Mouse (Mus musculus) embryo, embryonic 10 days (tissue): ENCODE data around the gene Ankrd39.

Experiments used
- DNase-seq: peaks from one replicate; pipeline ENCODE4 v3.0.0-alpha.2; 2015; ENCODE audit warnings: low spot score

The Ankrd39 gene

DNA sequence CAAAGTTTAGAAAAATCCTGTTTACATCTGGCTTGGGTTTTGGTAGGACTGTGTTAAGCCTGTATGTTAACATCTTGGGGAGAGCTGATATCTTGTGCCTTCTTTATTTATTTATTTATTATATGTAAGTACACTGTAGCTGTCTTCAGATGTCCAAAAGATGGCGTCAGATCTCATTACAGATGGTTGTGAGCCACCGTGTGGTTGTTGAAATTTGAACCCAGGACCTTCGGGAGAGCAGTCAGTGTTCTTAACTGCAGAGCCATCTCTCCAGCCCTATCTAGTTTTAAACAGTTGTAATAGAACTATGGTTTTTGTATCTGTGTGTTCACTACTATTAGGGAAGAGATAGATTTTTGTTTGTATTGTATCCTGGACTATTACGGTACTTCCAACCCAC, 18.0 kb downstream of the Ankrd39 start:
- DNase-seq = no peak

DNA sequence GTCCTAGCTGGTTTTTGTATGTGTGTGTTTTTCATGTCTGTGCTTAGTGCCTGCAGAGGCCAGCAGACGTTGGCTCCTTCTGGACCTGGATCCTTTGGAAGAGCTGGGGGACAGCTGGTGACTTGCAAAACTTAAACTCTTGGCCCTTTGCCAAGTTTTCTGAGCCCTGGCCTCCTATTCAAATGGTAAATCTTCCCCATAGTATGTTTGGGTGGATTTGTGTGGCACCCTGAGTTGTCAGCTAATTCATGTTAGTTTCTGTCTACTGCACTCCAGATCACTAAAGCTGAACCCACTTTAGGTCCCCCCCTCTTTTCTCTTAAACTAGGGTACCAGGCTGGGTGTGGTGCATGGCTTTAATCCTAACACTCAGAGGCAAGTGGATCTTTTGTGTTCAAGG, 18.9 kb downstream of the Ankrd39 start:
- DNase-seq = no peak

DNA sequence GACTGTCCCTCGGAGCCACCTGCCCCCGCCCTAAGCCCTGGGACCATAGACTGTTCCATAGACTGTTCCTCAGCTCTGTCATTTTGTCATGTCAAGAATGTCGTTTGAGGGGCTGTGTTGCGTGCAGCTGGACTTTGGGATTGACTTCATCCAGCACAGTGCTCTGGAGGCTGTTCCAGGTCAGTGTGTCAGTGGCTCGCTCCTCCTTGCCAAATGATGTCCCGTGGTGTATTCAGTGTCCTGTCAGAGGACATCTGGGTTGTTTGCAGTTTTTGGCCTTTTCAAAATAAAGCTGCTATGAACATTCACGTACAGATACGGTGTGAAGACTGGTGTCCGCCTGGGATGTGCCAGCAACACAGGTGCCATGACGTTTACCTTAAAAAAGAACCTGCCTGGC, 20.3 kb downstream of the Ankrd39 start:
- DNase-seq = no peak

DNA sequence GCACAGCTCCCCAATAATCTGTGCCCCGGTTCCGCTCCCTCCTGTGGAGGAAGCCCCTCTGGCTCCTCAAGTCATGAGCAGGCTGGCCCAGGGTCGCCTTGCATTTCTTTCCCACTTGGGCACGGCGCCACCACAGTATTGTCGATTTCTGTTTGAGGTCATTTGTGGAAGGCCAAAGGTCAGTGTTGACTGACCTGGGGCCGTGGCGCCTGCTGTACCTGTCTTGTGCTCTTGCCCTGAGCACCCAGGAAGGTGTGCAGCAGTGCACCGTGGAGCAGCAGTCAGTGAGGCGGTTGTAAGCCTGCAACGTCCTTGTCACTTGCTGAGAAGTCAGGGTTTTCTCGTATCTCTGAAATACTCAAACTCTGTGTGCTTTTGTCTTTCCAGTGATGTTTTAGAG, 21.5 kb downstream of the Ankrd39 start:
- no peak for DNase-seq

DNA sequence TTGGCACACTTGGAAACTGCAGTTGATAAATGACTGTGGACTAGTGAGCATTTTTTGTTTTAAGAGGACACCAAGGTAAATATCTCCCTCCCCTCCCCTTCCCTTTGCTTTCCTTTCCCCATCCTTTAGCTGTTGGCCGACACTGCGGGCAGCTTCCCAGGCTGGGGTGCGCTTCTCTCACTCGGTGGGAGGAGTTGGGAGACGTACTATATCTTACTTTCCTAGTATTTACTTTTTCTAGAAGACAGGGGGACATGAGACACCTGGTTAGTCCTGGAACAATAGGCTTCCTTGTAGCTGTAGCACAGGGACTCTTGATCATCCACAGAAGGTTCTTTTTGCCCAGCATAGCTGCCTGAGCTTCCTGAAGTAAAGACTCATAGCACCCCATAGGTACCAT, 23.2 kb downstream of the Ankrd39 start:
- no peak for DNase-seq

DNA sequence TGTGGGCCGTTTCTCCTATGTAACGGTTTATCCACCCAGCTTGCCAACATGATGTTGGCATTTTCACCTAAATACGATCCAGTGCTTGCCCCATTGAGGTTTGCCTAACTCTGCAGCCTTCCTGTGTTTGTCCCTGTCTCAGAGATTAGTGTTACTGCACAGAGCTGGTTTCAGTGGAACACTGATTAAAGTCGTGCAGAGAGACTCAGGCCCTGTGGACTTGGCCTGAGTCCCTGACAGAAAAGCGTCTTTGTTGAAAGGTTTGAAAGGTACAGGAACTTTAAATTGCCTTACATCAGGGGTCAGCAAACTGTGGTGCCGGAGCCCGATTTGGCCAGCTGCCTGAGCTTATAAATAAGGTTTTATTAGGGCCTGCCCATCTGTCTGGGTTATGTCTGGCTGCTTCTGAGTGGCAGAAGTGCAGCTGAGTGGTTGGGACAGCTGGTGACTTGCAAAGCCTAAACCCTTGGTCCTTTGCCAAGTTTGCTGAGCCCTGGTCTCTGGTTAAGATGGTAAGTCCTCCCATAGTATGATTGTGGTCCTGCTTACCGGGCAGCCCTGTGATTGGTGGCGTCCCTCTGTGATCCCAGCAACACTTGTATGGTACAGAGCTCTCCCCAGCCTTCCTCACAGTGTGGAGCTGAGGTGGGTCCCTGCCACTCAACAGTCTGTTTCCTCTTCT, 23.8 kb downstream of the Ankrd39 start:
- DNase-seq = no peak

DNA sequence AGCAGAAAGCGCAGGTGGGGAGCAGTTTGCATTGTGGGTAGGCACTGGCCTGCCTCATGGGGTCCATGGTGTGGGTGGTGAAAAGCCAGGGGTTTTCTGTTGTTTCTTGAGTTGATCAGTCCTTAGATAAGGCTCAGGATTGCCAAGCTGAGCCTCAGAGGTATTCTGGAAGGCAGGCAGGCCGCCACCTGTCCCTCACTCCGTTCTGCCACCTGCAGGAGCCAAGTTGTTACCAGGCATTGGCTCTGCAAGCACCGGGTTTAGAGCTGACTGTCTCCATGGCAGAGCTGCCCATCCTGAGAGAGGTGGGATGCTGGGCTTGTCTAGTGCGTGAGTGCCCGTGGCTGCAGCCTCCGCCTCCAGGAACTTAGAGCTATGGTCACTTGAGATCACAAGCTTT, 25.0 kb downstream of the Ankrd39 start:
- DNase-seq = no peak

DNA sequence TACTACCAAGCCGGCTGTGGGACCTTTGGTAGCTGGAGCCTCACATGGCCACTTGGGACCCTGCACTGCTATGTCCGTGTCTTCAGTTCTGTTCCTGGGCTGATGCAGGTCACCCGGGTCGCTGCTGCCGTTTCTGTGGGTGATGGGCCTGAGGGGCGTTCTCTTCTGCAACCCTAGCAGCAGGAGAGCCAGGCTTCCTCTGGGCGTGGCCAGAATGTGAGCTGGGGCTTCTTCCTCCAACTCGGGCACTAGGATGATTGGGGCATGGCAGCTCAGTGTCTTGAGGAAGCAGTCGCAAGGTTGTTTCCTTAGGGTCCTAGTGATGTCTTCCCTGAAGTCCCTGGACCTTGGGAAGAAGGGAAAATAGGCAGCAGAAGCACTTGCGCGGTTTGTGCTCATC, 27.6 kb downstream of the Ankrd39 start:
- DNase-seq = no peak

DNA sequence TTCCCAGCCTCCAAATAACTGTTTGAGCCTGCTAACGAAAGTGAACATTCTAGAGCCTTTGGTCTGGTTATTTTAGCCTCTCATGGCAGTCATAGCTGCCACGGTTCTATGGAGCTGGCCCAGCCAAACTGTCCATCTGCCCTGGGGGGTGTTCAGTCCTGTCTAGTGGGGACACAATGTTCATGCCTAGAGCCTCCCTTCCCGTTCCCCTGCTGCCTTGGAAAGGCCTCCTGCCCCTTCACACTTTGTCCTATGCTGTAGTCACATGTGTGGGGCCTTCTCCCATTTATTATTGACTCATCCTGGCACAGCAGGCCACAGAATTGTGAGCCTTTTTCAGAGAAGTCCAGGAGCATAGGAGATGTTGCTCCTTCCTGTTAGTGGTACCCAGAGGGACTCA, 29.0 kb downstream of the Ankrd39 start:
- DNase-seq = no peak

DNA sequence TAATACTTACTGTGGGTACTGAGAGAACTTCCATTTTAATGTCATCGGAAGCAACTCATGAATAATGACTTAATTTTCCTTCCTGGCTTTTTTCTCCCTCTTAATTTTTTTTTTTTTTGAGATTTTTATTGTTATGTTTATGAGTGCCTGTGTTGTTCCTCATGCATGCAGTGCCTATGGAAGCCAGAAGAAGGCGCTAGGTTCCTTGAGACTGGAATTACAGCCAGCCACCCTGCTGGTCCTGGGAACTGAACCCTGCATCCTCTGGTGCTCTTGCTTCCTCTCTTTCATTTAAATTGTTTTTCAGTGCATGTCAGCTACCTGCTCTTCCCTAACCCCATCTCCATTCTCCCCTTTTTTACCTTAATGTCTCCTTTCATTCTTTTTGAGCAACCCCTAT, 33.5 kb downstream of the Ankrd39 start:
- DNase-seq = peak; percentile 72

DNA sequence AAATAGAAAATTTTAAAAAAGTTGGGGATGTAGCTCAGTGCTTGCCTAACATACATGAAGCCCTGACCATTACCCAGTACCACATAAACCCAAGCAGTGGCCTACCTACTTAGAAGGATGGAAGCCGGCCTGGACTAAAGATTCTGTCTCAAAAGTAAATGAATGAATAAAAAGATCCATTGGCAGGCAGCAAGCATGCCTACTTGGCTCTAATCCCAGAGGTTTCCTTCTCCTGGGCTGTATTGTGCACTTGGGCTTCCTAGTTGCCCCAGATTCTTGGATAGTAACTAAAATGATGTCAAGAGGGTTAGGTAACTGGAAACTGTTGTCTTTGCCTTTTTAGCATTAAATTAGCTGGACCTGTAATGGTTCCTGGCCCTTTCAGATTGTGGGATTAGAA, 33.9 kb downstream of the Ankrd39 start:
- no peak for DNase-seq

DNA sequence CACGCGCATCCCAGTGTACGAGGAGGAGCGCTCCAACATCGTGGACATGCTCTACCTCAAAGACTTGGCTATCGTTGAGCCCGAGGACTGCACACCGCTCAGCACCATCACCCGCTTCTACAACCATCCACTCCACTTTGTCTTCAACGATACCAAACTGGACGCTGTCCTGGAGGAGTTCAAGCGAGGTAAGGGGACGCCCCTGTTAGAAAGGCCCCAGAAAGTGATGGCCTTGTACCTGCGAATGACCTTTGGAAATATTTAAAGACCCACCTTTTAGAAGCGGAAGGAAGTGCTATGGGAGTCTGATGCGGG, 34.3 kb downstream of the Ankrd39 start:
- no peak for DNase-seq

DNA sequence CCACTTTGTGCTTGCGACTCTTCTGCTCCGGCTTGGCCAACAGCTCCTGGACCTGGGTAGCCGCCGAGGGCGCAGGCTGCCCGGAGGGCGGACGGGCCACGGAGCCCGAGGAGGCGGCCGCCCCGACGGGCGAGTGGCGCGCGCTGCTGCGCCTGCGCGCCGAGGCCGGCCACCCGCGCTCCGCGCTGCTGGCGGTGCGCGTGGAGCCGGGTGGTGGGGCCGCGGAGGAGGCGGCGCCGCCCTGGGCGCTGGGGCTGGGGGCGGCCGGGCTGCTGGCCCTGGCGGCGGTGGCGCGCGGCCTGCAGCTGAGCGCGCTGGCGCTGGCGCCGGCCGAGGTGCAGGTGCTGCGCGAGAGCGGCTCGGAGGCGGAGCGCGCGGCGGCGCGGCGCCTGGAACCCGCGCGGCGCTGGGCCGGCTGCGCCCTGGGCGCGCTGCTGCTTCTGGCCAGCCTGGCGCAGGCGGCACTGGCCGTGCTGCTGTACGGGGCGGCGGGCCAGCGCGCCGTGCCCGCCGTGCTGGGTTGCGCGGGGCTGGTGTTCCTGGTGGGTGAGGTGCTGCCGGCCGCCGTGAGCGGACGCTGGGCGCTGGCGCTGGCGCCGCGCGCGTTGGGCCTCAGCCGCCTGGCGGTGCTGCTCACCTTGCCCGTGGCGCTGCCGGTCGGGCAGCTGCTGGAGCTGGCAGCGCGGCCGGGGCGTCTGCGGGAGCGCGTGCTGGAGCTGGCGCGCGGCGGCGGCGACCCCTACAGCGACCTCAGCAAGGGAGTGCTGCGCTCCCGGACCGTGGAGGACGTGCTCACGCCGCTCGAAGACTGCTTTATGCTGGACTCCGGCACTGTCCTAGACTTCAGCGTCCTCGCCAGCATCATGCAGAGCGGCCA, 34.9 kb downstream of the Ankrd39 start:
- peak; percentile 57 for DNase-seq

DNA sequence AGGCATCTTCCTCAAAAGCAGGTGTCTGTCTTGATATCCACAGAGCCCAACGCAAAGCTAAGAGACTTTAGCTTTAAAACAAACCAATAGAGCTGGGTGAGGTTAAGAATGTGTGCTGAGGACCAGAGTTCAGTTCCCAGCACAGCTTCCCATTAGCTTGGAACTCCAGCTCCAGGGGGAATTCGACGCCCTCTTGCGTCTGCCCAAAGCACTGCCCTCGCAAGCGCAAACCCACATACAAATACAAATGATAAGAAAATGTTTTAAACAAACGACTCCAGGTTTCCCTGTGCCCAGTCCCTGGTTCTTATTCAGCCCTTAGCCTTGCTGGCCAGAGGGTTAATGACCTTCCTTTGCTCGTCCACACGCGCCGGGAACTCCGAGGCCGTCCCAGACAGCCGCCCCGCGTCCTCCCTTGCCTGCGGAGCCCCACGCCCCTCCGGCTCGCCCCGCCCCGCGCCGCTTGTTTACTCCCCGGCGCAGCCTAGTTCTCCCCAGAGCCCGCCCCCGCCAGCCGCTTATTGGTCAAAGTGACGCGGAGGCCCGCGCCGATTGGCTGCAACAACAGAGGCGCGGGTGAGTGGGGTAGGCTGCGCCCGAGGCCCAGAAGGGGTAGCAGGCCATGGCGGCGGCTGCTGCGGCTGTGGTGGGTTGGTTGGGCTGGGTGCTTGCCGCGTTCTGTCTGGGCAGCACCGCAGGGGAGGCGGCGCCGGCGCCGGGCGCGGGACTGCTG, 35.8 kb downstream of the Ankrd39 start, which contains the start of gene Cnnm3:
Cnnm3 (plus strand) TSS at position 579 of the 733 bp plus-strand sequence.
- DNase-seq = peak; percentile 96

DNA sequence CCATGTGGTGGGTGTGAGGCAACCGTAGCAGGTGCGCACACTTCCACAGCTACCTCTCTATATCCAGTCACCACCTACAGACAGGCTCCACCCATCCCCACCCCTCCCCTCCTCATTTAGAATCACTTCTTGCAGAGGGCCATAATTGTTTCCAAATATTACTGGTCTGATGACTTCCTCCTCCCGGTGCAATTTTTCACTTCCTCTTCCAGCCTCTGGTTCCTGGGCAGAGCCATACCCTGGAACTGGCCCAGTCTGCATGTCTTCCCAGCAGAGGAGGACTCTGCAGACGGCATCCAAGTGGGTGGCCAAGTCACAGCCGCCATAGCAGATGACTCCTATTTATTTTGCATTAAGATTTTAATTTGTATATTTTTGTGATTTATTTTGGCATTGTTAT, 39.0 kb downstream of the Ankrd39 start:
- no peak for DNase-seq

DNA sequence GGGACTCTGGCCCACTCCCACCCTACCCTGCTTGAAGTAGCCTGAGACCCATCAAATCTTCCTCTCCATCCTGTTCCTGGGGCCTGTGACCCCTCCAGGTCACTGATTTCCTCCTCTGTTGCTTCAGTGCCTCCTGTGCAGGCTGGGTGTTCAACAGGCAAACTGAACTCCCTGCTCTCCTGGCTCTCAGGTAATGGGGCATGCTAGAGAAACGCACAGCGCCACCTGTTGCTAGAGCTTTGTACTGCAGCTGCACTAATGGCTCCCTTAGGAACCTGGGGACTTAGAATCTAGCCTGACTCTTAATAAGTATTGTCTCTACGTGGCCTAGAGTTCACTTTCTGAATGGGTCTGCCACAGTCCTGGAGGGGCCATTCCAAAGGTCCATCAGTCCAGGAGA, 46.0 kb downstream of the Ankrd39 start:
- DNase-seq = peak; percentile 89

DNA sequence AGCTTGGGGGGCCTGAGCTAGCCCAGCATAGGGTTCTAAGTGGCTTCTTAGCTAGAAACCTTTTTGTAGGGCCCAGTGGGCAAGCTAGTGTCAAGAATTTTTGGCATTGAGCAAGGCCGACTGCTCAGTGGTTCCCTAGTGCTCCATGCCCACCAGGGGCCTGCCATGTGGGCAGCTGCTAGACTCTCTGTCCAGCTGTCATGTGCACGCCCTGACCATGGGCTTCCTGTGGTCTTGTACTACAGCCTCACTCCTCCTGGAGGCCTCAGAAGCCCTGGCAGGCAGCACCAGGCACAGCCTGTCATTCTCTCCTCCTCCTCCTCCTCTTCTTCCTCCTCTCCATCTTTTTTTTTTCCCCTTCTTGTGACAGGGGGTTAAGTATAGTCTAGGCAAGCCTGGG, 49.9 kb downstream of the Ankrd39 start:
- no peak for DNase-seq

DNA sequence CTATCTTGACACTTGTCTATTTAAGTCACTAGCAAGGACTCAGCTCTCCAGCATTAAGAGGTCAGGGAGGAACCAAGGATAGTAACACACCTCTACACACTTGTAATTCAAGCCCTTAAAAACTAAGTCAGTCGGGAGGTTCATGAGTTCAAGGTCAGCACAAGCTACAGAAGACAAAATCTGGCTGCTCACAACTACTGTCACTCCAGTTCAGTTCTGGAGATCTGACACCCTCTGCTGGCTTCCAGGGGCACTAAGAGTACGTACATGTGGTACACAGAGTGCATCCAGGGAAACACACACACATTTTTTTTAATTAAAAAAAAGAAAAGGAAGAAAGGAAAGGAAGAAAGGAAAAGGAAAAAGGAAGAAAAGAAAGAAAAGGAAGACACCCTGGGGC, 50.5 kb downstream of the Ankrd39 start:
- DNase-seq = no peak

DNA sequence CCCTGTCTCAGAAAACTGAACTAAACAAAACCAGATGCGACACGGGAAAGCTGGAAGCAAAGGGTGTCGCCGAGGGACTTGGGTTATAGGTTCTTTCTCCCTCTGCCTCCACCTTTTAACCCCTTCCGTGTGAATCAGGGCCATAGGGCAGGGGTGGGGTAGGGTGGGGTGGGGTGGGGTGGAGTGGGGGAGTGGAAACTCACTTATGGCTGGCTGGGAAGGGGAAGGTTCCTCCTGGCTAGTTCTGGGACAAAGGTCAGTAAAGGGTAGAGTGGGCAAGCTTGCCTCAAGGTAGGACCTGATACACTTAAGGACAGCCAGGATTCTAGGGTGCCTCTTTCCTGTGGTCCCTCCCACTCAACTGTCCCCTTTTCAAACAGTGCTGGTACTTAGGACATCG, 53.9 kb downstream of the Ankrd39 start:
- no peak for DNase-seq

DNA sequence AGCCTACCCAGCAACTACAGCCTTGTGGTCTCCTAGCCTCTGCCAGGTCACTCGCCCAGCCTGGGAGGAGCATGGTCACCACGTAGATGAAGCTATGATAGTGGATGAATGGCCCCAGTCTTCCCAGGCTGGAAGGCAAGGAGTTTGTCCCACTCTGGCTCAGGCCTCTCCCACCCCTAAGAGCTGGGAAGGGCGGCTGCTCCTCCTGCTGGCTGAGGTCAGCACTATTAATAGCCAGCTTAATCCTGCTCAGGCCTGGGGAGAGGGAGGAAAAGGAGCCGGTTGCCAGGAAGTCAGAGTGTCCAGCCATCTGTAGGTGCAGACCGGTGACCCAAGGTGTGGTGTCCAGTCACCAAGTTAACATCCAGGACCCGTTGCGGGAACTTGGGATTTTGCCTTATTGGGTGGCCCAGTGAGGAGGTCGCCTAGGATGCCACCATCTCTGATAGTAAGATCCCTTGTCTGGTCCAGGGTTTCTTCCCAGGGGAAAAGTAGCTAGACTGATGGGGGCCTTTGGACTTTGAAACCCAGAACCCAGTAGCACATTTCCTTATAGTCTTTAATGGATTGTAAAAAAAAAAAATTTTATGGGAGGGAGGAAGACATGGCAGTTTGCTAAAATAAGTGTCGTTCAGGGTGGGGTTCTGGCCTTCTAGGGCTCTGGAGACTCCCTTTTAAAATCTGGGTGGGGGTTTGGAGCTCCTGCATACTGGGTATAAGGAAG, 54.7 kb downstream of the Ankrd39 start:
- peak; percentile 71 for DNase-seq

DNA sequence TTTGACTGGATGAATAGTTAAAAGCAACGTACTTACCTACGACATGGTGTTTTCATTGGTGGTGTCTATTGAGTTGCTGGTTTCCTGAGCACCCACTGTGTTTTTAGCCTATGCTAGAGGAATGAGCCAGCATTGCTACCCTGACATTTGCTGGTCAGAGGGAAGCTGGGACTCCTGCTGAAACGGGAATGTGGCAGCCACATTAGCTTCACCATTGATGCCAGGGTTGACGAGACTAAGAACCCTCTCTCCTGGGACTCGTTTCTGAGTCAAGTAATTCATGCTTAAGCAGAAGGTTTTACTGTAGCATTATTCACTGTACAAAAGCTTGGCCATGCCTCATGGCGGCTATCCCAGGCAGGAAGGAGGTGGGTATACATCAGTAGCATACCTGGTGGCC, 57.6 kb downstream of the Ankrd39 start:
- DNase-seq = no peak
